Mouse (Mus musculus): Measurements from ENCODE around the gene C1qtnf3.

GRCm38 (mm10) chr15:10991566-10991965 lies 39.4 kb downstream of the C1qtnf3 start:
- no peak for TF ChIP-seq CTCF (IDR thresholded peaks at IDR 0.05; ENCODE audit: low read depth, low read length)
- TF ChIP-seq POLR2A (IDR thresholded peaks at IDR 0.05; ENCODE audit: extremely low read depth, insufficient read depth, low read length), result no peak
